Mouse (Mus musculus) myocyte (in vitro differentiated cells): ENCODE results near the gene Spsb1. TPM values are rescaled to one million over a fixed set of nuclear protein-coding genes. Genes with fewer than 3 reads are reported as not detected.

Experiments used
- H3K27me3 ChIP-seq: one replicate; pipeline ENCODE4 v1.6.1; 2011; ENCODE audit not compliant: control insufficient read depth, insufficient read depth, insufficient read length
- H3K36me3 ChIP-seq: one replicate; pipeline ENCODE4 v1.6.1; 2011; ENCODE audit not compliant: control insufficient read depth, insufficient read depth
- H3K4me2 ChIP-seq: one replicate; pipeline ENCODE4 v1.6.1; 2011; ENCODE audit warnings: low read depth, control low read depth
- H3K4me3 ChIP-seq: one replicate; pipeline ENCODE4 v1.5.1; 2011; ENCODE audit warnings: mild to moderate bottlenecking, control low read depth, moderate library complexity
- H3K79me2 ChIP-seq: one replicate; pipeline ENCODE4 v1.6.1; 2011; ENCODE audit not compliant: control insufficient read depth, insufficient read depth
- H3ac ChIP-seq: one replicate; pipeline ENCODE4 v1.6.1; 2011; ENCODE audit not compliant: control insufficient read depth, insufficient read length
- CEBPB ChIP-seq: IDR thresholded peaks from 2 replicates; pipeline ENCODE4 v1.6.1; 2011; ENCODE audit warnings: mild to moderate bottlenecking, moderate library complexity; ENCODE audit not compliant: poor library complexity, insufficient read depth, severe bottlenecking
- E2F4 ChIP-seq: IDR thresholded peaks from one replicate; pipeline ENCODE4 v1.6.1; 2011; ENCODE audit warnings: mild to moderate bottlenecking, control low read depth, moderate library complexity; ENCODE audit not compliant: insufficient read depth
- MAX ChIP-seq: IDR thresholded peaks from one replicate; pipeline ENCODE4 v1.6.1; 2011; ENCODE audit warnings: low read depth, mild to moderate bottlenecking, control low read depth
- MYOD1 ChIP-seq, 3 experiments: IDR thresholded peaks; one replicate each; pipeline ENCODE4 v1.6.1; 2011; ENCODE audit warnings: control low read depth in 2 of 3, low read depth in 2 of 3, mild to moderate bottlenecking in 2 of 3, moderate library complexity in 1 of 3; ENCODE audit not compliant: insufficient read length in 2 of 3, control insufficient read depth in 1 of 3
- MYOG ChIP-seq, 3 experiments: IDR thresholded peaks; one replicate each; pipeline ENCODE4 v1.6.1; 2011; ENCODE audit warnings: control low read depth in 2 of 3, low read depth in 2 of 3, mild to moderate bottlenecking in 2 of 3; ENCODE audit not compliant: insufficient read length in 2 of 3, control insufficient read depth in 1 of 3, insufficient read depth in 1 of 3
- POLR2A ChIP-seq: IDR thresholded peaks from one replicate; pipeline ENCODE4 v1.6.1; 2011; ENCODE audit warnings: low read depth, mild to moderate bottlenecking, control low read depth, moderate library complexity; ENCODE audit not compliant: insufficient read length
- POLR2AphosphoS2 ChIP-seq: IDR thresholded peaks from one replicate; pipeline ENCODE4 v1.6.1; 2011; ENCODE audit warnings: low read depth, control low read depth; ENCODE audit not compliant: insufficient read length
- REST ChIP-seq: IDR thresholded peaks from one replicate; pipeline ENCODE4 v1.6.1; 2011; ENCODE audit warnings: mild to moderate bottlenecking, control low read depth, moderate library complexity; ENCODE audit not compliant: insufficient read depth, insufficient read length
- SRF ChIP-seq: IDR thresholded peaks from one replicate; pipeline ENCODE4 v1.6.1; 2011; ENCODE audit warnings: low read depth; ENCODE audit not compliant: control insufficient read depth, insufficient read length
- TCF12 ChIP-seq: IDR thresholded peaks from one replicate; pipeline ENCODE4 v1.6.1; 2011; ENCODE audit warnings: mild to moderate bottlenecking, control low read depth; ENCODE audit not compliant: poor library complexity, insufficient read depth, severe bottlenecking
- TCF3 ChIP-seq: IDR thresholded peaks from one replicate; pipeline ENCODE4 v1.6.1; 2011; ENCODE audit warnings: low read depth, control low read depth; ENCODE audit not compliant: insufficient read length
- USF1 ChIP-seq: IDR thresholded peaks from one replicate; pipeline ENCODE4 v1.6.1; 2011; ENCODE audit warnings: low read depth, mild to moderate bottlenecking, control low read depth, moderate library complexity
- polyA plus RNA-seq: library from polyadenylated mRNA; unstranded; fragments of >200 nt; fragmentation: generic; extraction: Trizol; gene quantifications from one replicate; pipeline ENCODE4 v1.2.1, GENCODE M21; 2012; ENCODE audit warnings: missing spikeins

Gene Spsb1
- polyA plus RNA-seq, 1 experiment, result 22.6 TPM

- no peak overlapping the region for H3ac ChIP-seq
- H3K36me3 ChIP-seq, result no peaks in the 10 kb centered on the region
- H3K4me3 ChIP-seq, result no peak overlapping the region
- H3K79me2 ChIP-seq, result peaks cover 3% of the 10 kb centered on the region
- H3K4me2 ChIP-seq, result no peak overlapping the region
- H3K27me3 ChIP-seq, result no peaks in the 10 kb centered on the region
- no peak for TF ChIP-seq POLR2AphosphoS2
These were observed 57.1 kb downstream of the Spsb1 start for GRCm38 (mm10) chr4:149897661-149898260.

- H3K27me3 ChIP-seq, result no peaks in the 10 kb centered on the region
- H3K4me2 ChIP-seq, result no peak overlapping the region
- no peak overlapping the region for H3K4me3 ChIP-seq
- no peak for TF ChIP-seq MYOG (IDR thresholded peaks at IDR 0.05; ENCODE audit: control insufficient read depth in 1 of 3, insufficient read depth in 1 of 3, insufficient read length in 2 of 3, low read depth in 2 of 3)
- TF ChIP-seq MAX, result no peak
- no peak for TF ChIP-seq TCF12
- no peak for TF ChIP-seq MYOD1 (IDR thresholded peaks at IDR 0.05; ENCODE audit: control insufficient read depth in 1 of 3, insufficient read length in 2 of 3, low read depth in 2 of 3)
- H3ac ChIP-seq, result no peak overlapping the region
- H3K79me2 ChIP-seq, result no peaks in the 10 kb centered on the region
- H3K36me3 ChIP-seq, result no peaks in the 10 kb centered on the region
These were observed 58.8 kb downstream of the Spsb1 start for GRCm38 (mm10) chr4:149896024-149896538.

- no peak for TF ChIP-seq MAX
- no peak for TF ChIP-seq MYOD1 (IDR thresholded peaks at IDR 0.05; ENCODE audit: control insufficient read depth in 1 of 3, insufficient read length in 2 of 3, low read depth in 2 of 3)
- TF ChIP-seq POLR2AphosphoS2, result no peak
- TF ChIP-seq TCF12, result no peak
- TF ChIP-seq CEBPB, result no peak
- TF ChIP-seq REST, result no peak
- no peak for TF ChIP-seq USF1
- TF ChIP-seq SRF, result no peak
- no peak for TF ChIP-seq POLR2A
- TF ChIP-seq TCF3, result no peak
- TF ChIP-seq MYOG (IDR thresholded peaks at IDR 0.05; ENCODE audit: control insufficient read depth in 1 of 3, insufficient read depth in 1 of 3, insufficient read length in 2 of 3, low read depth in 2 of 3), result no peak
- TF ChIP-seq E2F4, result no peak
- no peak overlapping the region for H3K4me2 ChIP-seq
- H3ac ChIP-seq, result no peak overlapping the region
- no peak overlapping the region for H3K4me3 ChIP-seq
- H3K27me3 ChIP-seq, result no peaks in the 10 kb centered on the region
- no peaks in the 10 kb centered on the region for H3K36me3 ChIP-seq
- H3K79me2 ChIP-seq, result no peaks in the 10 kb centered on the region
These were observed 59.6 kb downstream of the Spsb1 start for GRCm38 (mm10) chr4:149895226-149895625.

- TF ChIP-seq TCF12, result no peak
- no peak for TF ChIP-seq CEBPB
- no peak for TF ChIP-seq USF1
- TF ChIP-seq MYOD1 (IDR thresholded peaks at IDR 0.05; ENCODE audit: control insufficient read depth in 1 of 3, insufficient read length in 2 of 3, low read depth in 2 of 3), result no peak
- H3K4me2 ChIP-seq, result no peak overlapping the region
- H3K4me3 ChIP-seq, result no peak overlapping the region
- H3K79me2 ChIP-seq, result no peaks in the 10 kb centered on the region
- no peak overlapping the region for H3ac ChIP-seq
- H3K27me3 ChIP-seq, result no peaks in the 10 kb centered on the region
- H3K36me3 ChIP-seq, result no peaks in the 10 kb centered on the region
These were observed 60.5 kb downstream of the Spsb1 start for GRCm38 (mm10) chr4:149894300-149894699.

GRCm38 (mm10) chr4:149893611-149894151, 61.2 kb downstream of the Spsb1 start:
- no peak overlapping the region for H3K4me2 ChIP-seq
- H3K4me3 ChIP-seq, result no peak overlapping the region
- no peak overlapping the region for H3ac ChIP-seq
- no peaks in the 10 kb centered on the region for H3K27me3 ChIP-seq
- TF ChIP-seq E2F4, result no peak
- no peak for TF ChIP-seq POLR2AphosphoS2
- no peak for TF ChIP-seq USF1
- TF ChIP-seq REST, result no peak
- TF ChIP-seq SRF, result no peak
- no peaks in the 10 kb centered on the region for H3K79me2 ChIP-seq
- no peaks in the 10 kb centered on the region for H3K36me3 ChIP-seq
